Mouse (Mus musculus) neural tube, embryonic 10.5 days (tissue): ENCODE measurements around the gene Bik.

Experiments
- DNase-seq: peaks from one replicate; pipeline ENCODE4 v3.0.0-alpha.2; 2017; ENCODE audit warnings: low spot score; ENCODE audit errors: extremely low spot score

The Bik gene

GRCm38 (mm10) chr15:83512489-83513281, 14.0 kb upstream of the Bik start:
- DNase-seq, result no peak

- DNase-seq, result no peak
These were observed 11.6 kb upstream of the Bik start for GRCm38 (mm10) chr15:83515018-83515417.

GRCm38 (mm10) chr15:83518215-83519048, 8.2 kb upstream of the Bik start:
- peak; percentile 68 for DNase-seq

GRCm38 (mm10) chr15:83520861-83521382, 5.7 kb upstream of the Bik start:
- no peak for DNase-seq

GRCm38 (mm10) chr15:83523196-83523595, 3.5 kb upstream of the Bik start:
- DNase-seq, result no peak

GRCm38 (mm10) chr15:83523638-83524332, 2.9 kb upstream of the Bik start:
- DNase-seq, result no peak

GRCm38 (mm10) chr15:83524333-83524729, 2.3 kb upstream of the Bik start:
- DNase-seq, result no peak

- DNase-seq, result no peak
These were observed 403 bp downstream of the Bik start for GRCm38 (mm10) chr15:83527092-83527437.

- no peak for DNase-seq
These were observed 1.1 kb downstream of the Bik start for GRCm38 (mm10) chr15:83527747-83528146.

- DNase-seq, result no peak
These were observed 2.2 kb downstream of the Bik start for GRCm38 (mm10) chr15:83528892-83529291.

- DNase-seq, result no peak
These were observed 3.1 kb downstream of the Bik start for GRCm38 (mm10) chr15:83529765-83530164.

GRCm38 (mm10) chr15:83530233-83530632, 3.6 kb downstream of the Bik start:
- no peak for DNase-seq

GRCm38 (mm10) chr15:83530688-83531087, 4.0 kb downstream of the Bik start:
- no peak for DNase-seq

- no peak for DNase-seq
These were observed 5.4 kb downstream of the Bik start for GRCm38 (mm10) chr15:83531961-83532469.

GRCm38 (mm10) chr15:83532606-83533005, 5.9 kb downstream of the Bik start:
- DNase-seq, result no peak

GRCm38 (mm10) chr15:83534960-83535889, 8.6 kb downstream of the Bik start:
- no peak for DNase-seq

- no peak for DNase-seq
These were observed 9.2 kb downstream of the Bik start for GRCm38 (mm10) chr15:83535890-83536231.

GRCm38 (mm10) chr15:83538855-83539254, 12.2 kb downstream of the Bik start:
- no peak for DNase-seq

- no peak for DNase-seq
These were observed 13.2 kb downstream of the Bik start for GRCm38 (mm10) chr15:83539905-83540304.

- DNase-seq, result no peak
These were observed 15.1 kb downstream of the Bik start for GRCm38 (mm10) chr15:83541647-83542287.
